Mouse (Mus musculus): ENCODE data around the gene Ovol3. TPM values are rescaled to one million over a fixed set of nuclear protein-coding genes. Genes with fewer than 3 reads are reported as not detected.
"Not testable (repeated sequence)": the region's sequence is repeated elsewhere in the genome, so short reads cannot be mapped to it uniquely, and the experiment has no call there.

Gene Ovol3
- total RNA-seq, 2 experiments from 2014 or later, result not detected

GRCm38 (mm10) chr7:30231328-30231668, 4.2 kb downstream of the Ovol3 start:
- peak in 1 of 2 experiments; percentile 29 for DNase-seq (ENCODE audit: low spot score in 2 of 2)

- DNase-seq (ENCODE audit: low spot score in 2 of 2), result no peak
These were observed 11.3 kb downstream of the Ovol3 start for GRCm38 (mm10) chr7:30224206-30224605.

DNA sequence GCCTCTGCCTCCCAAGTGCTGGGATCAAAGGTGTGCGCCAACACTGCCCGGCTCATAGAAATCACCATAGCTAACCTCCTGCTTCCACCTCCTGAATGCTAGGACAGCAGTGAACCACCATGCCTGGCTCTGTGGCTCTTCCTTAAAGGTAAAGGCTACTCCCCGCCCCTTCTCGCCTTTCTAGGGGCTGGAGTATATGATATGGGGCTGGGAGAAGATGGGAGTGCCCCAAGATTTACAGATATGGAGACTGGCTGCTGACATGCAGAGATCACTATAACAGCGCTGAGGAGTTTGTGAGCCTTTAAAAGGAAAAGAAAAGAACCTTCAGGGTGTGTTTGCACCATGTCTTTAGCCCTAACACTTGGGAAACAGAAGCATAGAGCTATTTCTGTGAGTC, 13.3 kb downstream of the Ovol3 start:
- DNase-seq (ENCODE audit: low spot score in 2 of 2), result no peak

GRCm38 (mm10) chr7:30221433-30221832, 14.1 kb downstream of the Ovol3 start:
- DNase-seq (ENCODE audit: low spot score in 2 of 2), result no peak

GRCm38 (mm10) chr7:30220008-30220356, 15.5 kb downstream of the Ovol3 start:
- no peak for DNase-seq (ENCODE audit: low spot score in 2 of 2)

GRCm38 (mm10) chr7:30219293-30220007, 16.1 kb downstream of the Ovol3 start:
- peak in 1 of 2 experiments; percentile 37 for DNase-seq (ENCODE audit: low spot score in 2 of 2)

- DNase-seq (ENCODE audit: low spot score in 2 of 2), result no peak
These were observed 18.2 kb downstream of the Ovol3 start for GRCm38 (mm10) chr7:30217277-30217676.

DNA sequence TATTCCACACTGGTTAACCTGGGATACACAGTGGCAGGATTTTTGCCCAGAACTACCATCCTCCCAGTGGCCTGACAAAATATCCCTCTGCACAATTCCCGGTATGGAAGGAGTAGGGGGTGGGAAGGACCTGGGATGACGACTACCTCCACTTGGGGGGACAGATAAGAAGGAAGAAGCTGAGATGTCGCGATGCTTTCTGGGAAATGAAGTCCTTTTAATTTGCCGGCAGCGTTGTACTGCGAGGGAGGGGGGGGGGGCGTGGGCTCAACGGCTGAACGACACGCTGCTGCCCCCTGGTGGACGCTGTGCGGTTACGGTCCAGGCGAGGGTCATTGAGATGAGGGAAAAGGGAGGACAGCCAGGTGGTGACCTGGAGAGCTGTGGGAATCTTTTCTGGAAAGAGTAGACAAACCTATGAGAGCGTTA, 18.8 kb downstream of the Ovol3 start:
- peak; percentile 50 to 78 for DNase-seq (ENCODE audit: low spot score in 2 of 2)

GRCm38 (mm10) chr7:30215875-30216274, 19.6 kb downstream of the Ovol3 start:
- no peak for DNase-seq (ENCODE audit: low spot score in 2 of 2)

DNA sequence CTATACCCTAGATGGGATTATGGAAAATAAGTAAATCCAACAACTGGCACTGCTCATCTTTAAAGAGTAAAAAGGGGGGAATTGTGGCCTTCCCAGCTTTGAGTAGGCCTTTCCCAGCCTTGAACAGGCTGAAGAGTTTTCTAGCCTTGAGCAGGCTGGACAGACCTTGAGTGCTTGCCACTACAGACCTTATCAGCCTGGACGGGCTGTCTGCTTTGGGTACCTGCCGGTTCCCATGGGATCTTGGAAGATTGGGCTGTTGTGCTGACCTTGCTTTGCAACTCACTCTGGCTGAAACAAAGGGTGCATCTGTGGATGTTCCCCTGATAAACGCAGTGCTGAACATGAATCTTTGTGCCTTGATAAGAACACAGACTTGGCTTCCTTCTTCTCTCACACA, 21.6 kb downstream of the Ovol3 start:
- no peak for DNase-seq (ENCODE audit: low spot score in 2 of 2)

DNA sequence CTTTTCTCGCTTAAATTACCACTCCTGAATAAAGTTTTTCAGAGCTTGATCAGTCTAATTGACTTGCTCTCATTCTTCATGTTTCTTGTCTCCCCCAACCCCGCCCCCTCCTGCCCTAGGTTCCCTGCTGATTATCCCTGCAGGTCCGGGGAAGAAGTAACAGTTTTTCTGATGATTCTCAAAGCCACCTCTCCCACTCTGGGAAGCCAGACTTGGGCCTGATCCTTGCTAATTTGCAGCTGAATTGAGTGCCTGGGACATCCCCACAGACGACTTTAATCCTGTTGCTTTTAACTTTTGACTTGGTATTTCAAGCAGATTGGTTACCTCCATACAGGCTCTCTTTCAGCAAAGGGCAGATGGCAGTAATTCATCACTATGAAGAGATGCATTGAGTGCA, 24.5 kb downstream of the Ovol3 start:
- DNase-seq (ENCODE audit: low spot score in 2 of 2), result no peak

DNA sequence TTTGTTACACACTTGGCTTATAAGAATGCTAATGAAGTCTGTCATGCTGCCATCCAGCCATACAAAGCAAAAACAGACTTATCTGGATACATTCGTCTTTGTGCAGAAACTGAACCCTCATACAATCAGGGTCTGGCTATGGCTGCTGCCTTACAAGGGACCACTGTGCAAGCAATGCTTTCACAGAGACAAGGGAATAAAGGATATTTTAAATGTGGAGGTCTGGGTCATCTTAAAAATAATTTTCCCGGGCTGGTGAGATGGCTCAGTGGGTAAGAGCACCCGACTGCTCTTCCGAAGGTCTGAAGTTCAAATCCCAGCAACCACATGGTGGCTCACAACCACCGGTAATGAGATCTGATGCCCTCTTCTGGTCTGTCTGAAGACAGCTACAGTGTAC, 29.2 kb downstream of the Ovol3 start:
- DNase-seq (ENCODE audit: low spot score in 2 of 2), result not testable (repeated sequence)

DNA sequence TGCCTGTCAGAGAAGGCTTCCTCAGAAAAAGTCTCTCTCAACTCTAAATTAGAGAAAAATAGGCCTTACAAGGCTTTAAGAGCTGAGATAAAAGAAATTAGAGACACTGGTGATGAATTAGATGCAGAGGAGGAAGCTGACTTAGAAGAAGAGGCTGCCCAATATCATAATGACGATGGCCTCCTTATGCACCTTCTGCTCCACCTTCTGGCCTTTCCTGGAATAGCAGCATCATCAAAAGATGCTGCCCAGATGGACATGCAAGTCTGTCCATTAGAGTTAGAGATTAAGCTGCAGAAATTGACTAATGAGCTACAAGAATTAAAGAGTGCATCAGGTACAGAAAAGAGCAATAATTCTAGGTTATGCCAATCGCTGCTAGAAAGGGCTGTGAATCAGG, 30.1 kb downstream of the Ovol3 start:
- peak in 1 of 2 experiments; percentile 59 for DNase-seq (ENCODE audit: low spot score in 2 of 2)

DNA sequence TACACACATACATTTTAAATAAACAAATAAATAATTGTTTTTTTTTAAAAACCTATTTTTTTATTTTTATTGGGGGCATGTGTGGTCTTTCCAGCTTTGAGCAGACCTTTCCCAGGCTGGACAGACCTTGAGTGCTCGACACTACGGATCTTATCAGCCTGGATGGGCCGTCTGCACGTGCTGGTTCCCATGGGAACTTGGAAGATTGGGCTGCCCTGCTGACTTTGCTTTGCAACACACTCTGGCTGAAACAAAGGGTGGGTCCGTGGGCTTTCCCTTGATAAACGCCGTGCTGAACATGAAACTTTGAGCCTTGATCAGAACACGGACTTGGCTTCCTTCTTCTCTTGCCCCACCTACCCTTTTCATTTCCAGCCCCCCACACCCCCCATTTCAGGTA, 31.1 kb downstream of the Ovol3 start:
- DNase-seq (ENCODE audit: low spot score in 2 of 2), result no peak

DNA sequence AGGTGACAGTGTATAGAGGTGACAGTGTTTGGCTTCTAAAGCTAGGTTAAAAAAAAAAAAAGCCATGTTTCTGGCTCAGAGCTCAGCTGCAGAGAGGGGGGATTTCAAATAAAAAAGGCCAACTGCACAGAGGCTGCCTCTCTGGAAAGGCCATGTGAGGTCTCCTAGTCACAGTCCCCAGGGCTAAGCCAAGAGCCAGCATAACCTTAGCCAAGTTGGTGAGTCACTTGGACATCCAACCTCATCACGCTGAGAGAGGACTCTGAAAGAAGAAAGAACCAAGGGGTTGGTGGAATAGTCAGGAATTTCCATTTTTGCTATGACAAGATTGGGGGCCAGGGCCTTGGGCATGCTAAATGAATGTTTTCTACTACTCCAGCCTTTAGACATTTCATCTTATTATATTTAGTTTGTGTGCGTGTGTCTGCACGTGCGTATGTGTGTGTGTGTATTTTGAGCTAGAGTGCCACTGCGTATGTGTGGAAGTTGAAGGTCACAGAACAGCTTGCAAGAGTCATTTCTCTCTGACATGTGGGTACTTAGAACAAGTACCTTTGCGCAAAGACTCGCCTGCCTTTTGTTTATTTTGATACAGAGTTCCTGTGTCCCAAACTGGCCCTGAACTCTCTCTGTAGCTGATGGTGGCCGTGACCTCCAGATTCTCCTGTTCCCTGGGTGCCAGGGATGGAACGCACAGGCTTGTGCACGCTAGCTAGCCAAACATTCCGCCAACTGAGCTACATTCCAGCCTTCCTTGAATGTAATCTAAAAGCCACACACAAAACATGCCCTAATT, 32.4 kb downstream of the Ovol3 start:
- no peak for DNase-seq (ENCODE audit: low spot score in 2 of 2)

- DNase-seq (ENCODE audit: low spot score in 2 of 2), result not testable (repeated sequence)
These were observed 34.9 kb downstream of the Ovol3 start for GRCm38 (mm10) chr7:30200661-30201060.

GRCm38 (mm10) chr7:30200200-30200599, 35.3 kb downstream of the Ovol3 start:
- DNase-seq (ENCODE audit: low spot score in 2 of 2), result no peak

GRCm38 (mm10) chr7:30199498-30200139, 35.9 kb downstream of the Ovol3 start:
- no peak for DNase-seq (ENCODE audit: low spot score in 2 of 2)

- peak; percentile 55 to 65 for DNase-seq (ENCODE audit: low spot score in 2 of 2)
These were observed 37.0 kb downstream of the Ovol3 start, which contains the start of gene Capns1 for GRCm38 (mm10) chr7:30198481-30198971. TSS of gene Capns1 (minus strand) at chr7:30198811.

DNA sequence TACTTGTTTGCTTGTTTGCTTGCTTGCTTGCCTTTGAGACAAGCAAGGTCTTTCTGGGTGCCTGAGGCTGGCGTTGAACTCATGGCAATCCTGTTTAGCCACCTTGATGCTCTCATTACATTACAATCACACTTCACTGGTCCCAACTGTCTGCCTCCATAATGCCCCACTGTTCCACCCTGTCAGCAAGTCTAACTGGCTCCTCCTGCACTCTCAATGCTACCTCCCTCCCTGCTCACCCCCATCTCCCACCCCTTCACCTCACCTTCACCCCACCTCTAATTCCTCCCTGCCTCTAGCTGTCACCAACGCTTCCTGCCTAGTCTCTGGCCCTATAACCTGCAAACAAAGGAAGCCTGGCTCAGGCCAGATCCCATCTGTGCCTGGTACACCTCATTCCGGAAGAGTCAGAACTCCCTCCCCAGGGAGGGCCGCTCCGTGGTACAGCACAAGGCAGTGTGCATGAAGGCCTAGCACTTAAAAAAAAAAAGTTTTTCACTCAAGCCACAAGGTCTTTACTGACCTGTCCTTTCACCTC, 37.9 kb downstream of the Ovol3 start:
- no peak for DNase-seq (ENCODE audit: low spot score in 2 of 2)

DNA sequence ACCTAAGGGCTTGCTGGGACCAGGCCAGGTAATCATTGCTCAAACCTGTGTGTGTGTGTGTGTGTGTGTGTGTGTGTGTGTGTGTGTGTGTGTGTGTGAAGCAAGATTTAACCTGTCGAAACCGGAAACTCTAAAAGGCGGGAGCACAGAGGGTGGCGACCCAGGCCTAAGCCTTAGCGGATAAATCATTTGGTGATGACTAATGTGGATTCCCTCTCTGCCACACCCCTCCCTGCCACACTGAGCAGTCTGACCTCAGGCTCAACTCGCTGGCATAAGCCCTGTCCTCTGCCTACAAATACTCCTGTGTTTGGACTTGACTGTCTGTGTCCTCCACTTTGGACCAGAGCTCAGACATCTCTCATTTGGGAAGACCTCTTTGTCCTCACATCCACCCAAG, 39.4 kb downstream of the Ovol3 start:
- no peak for DNase-seq (ENCODE audit: low spot score in 2 of 2)

DNA sequence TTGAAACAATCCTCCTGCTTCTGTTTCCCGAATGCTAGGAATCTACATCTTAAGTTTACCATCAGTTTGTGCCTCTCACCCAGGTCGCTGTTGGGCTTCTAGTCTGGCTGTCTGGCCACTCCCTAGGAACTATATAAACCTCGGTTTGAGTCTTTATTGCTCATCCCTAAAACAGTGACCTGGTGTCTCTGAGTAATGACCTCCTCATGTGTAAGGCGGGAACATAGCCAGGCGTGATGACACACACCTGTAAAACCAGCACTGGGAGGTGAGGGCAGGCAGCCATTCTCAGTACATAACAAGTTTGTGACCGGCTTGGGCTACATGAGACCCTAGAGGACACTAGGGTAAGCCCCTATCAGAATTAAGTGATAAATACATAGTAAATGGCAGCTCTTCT, 40.1 kb downstream of the Ovol3 start:
- DNase-seq (ENCODE audit: low spot score in 2 of 2), result no peak

Data from layer of hippocampus, postnatal 14 days (tissue).